Mouse (Mus musculus): ENCODE data around the gene Ing2.

Gene Ing2

GRCm38 (mm10) chr8:47674777-47675710 lies at the start of gene Ing2:
TSS of gene Ing2 (minus strand) at chr8:47675556.
- DNase-seq = peak; percentile 100

GRCm38 (mm10) chr8:47721609-47722008 lies 46.3 kb upstream of the Ing2 start:
- no peak for DNase-seq

GRCm38 (mm10) chr8:47718641-47719040 lies 43.3 kb upstream of the Ing2 start:
- no peak for DNase-seq

GRCm38 (mm10) chr8:47713761-47714745 lies 38.7 kb upstream of the Ing2 start, which contains the start of gene Cdkn2aip:
TSS of gene Cdkn2aip (minus strand) at chr8:47713932.
- peak; percentile 96 for DNase-seq

- DNase-seq = no peak
Measured at GRCm38 (mm10) chr8:47713171-47713663, 37.9 kb upstream of the Ing2 start.

- no peak for DNase-seq
Measured at GRCm38 (mm10) chr8:47708106-47708505, 32.8 kb upstream of the Ing2 start.

GRCm38 (mm10) chr8:47706746-47707145 lies 31.4 kb upstream of the Ing2 start:
- DNase-seq = no peak

GRCm38 (mm10) chr8:47702333-47702732 lies 27.0 kb upstream of the Ing2 start:
- DNase-seq = no peak

GRCm38 (mm10) chr8:47697696-47698095 lies 22.3 kb upstream of the Ing2 start:
- DNase-seq = no peak

GRCm38 (mm10) chr8:47695431-47696105 lies 20.2 kb upstream of the Ing2 start:
- peak; percentile 45 for DNase-seq

- DNase-seq = peak; percentile 55
Measured at GRCm38 (mm10) chr8:47693119-47693518, 17.8 kb upstream of the Ing2 start.

- DNase-seq = no peak
Measured at GRCm38 (mm10) chr8:47691831-47692230, 16.5 kb upstream of the Ing2 start.

- no peak for DNase-seq
Measured at GRCm38 (mm10) chr8:47691303-47691702, 15.9 kb upstream of the Ing2 start.

- DNase-seq = no peak
Measured at GRCm38 (mm10) chr8:47690674-47691078, 15.3 kb upstream of the Ing2 start.

- no peak for DNase-seq
Measured at GRCm38 (mm10) chr8:47689704-47690326, 14.5 kb upstream of the Ing2 start.

- no peak for DNase-seq
Measured at GRCm38 (mm10) chr8:47684441-47684840, 9.1 kb upstream of the Ing2 start.

- no peak for DNase-seq
Measured at GRCm38 (mm10) chr8:47683994-47684393, 8.6 kb upstream of the Ing2 start.

GRCm38 (mm10) chr8:47680306-47680705 lies 5.0 kb upstream of the Ing2 start:
- no peak for DNase-seq

GRCm38 (mm10) chr8:47679603-47680002 lies 4.2 kb upstream of the Ing2 start:
- no peak for DNase-seq

GRCm38 (mm10) chr8:47676631-47677030 lies 1.3 kb upstream of the Ing2 start:
- no peak for DNase-seq

GRCm38 (mm10) chr8:47676224-47676623 lies 868 bp upstream of the Ing2 start:
- no peak for DNase-seq

GRCm38 (mm10) chr8:47675786-47676185 lies 430 bp upstream of the Ing2 start:
- no peak for DNase-seq

Data from right cerebral cortex, postnatal 25 days (tissue).